Mouse (Mus musculus): ENCODE results near the gene Gm11011.

DNA sequence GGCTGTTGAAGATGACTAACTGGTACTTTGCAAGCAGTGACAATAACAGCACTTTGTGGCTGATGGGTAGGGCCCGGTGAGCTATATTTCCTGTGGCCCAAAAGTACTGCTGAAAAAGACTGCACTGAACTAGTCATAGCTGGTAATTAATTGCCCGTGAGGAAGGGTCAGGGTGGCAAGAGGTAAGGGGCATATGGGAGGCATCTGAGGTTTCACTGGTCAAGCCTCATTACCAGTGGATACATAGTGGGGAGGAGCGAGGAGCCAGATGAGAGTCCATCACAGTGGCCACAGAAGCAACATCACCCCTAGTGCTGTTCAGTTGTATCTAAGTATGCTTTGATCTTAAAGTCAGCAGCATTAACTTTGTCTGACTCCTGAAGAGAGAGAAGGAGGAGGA is 42.5 kb upstream of the Gm11011 start:
- no peak for TF ChIP-seq POLR2A (IDR thresholded peaks at IDR 0.05; ENCODE audit: borderline replicate concordance, low read depth, low read length)
- TF ChIP-seq CTCF (IDR thresholded peaks at IDR 0.05; ENCODE audit: low read depth, low read length), result no peak

Data from bone marrow macrophage, adult 2 months (primary cell).